Mouse (Mus musculus): Measurements from ENCODE around the gene Gpr183.

The Gpr183 gene

GRCm38 (mm10) chr14:121987287-121987686 is 22.3 kb upstream of the Gpr183 start:
- DNase-seq = no peak

- DNase-seq = no peak
These were observed 21.0 kb upstream of the Gpr183 start for GRCm38 (mm10) chr14:121986028-121986427.

- DNase-seq = no peak
These were observed 20.5 kb upstream of the Gpr183 start for GRCm38 (mm10) chr14:121985477-121985876.

- no peak for DNase-seq
These were observed 18.3 kb upstream of the Gpr183 start for GRCm38 (mm10) chr14:121983009-121983933.

GRCm38 (mm10) chr14:121981531-121981930 is 16.5 kb upstream of the Gpr183 start:
- no peak for DNase-seq

- DNase-seq = no peak
These were observed 8.1 kb upstream of the Gpr183 start for GRCm38 (mm10) chr14:121973114-121973513.

GRCm38 (mm10) chr14:121970402-121970801 is 5.4 kb upstream of the Gpr183 start:
- DNase-seq = no peak

- no peak for DNase-seq
These were observed 2.1 kb upstream of the Gpr183 start for GRCm38 (mm10) chr14:121967095-121967494.

GRCm38 (mm10) chr14:121965461-121965860 is 466 bp upstream of the Gpr183 start:
- no peak for DNase-seq

- DNase-seq = no peak
These were observed 1.1 kb downstream of the Gpr183 start for GRCm38 (mm10) chr14:121963942-121964335.

GRCm38 (mm10) chr14:121963251-121963941 is 1.6 kb downstream of the Gpr183 start:
- DNase-seq = no peak

- no peak for DNase-seq
These were observed 2.7 kb downstream of the Gpr183 start for GRCm38 (mm10) chr14:121962128-121962890.

GRCm38 (mm10) chr14:121961496-121962127 is 3.4 kb downstream of the Gpr183 start:
- no peak for DNase-seq

- no peak for DNase-seq
These were observed 4.0 kb downstream of the Gpr183 start for GRCm38 (mm10) chr14:121960997-121961396.

GRCm38 (mm10) chr14:121960531-121960930 is 4.5 kb downstream of the Gpr183 start:
- no peak for DNase-seq

- no peak for DNase-seq
These were observed 5.0 kb downstream of the Gpr183 start for GRCm38 (mm10) chr14:121960031-121960430.

- DNase-seq = no peak
These were observed 5.4 kb downstream of the Gpr183 start for GRCm38 (mm10) chr14:121959538-121959980.

GRCm38 (mm10) chr14:121958751-121959537 is 6.1 kb downstream of the Gpr183 start:
- no peak for DNase-seq

- no peak for DNase-seq
These were observed 6.8 kb downstream of the Gpr183 start for GRCm38 (mm10) chr14:121958041-121958750.

- DNase-seq = no peak
These were observed 7.7 kb downstream of the Gpr183 start for GRCm38 (mm10) chr14:121957176-121957871.

All from cerebellum, adult 11 months (tissue).